Mouse (Mus musculus) C2C12 (cell line): ENCODE measurements around the gene 1110004F10Rik.

Experiments
- CTCF ChIP-seq: IDR thresholded peaks from one replicate; pipeline ENCODE4 v1.5.1; 2011; ENCODE audit not compliant: control insufficient read depth, insufficient read depth, insufficient read length
- MAX ChIP-seq: IDR thresholded peaks from one replicate; pipeline ENCODE4 v1.6.1; 2011; ENCODE audit warnings: mild to moderate bottlenecking, control low read depth
- MYOD1 ChIP-seq: IDR thresholded peaks from one replicate; pipeline ENCODE4 v1.6.1; 2011; ENCODE audit warnings: low read depth; ENCODE audit not compliant: control insufficient read depth, insufficient read length
- USF1 ChIP-seq: IDR thresholded peaks from one replicate; pipeline ENCODE4 v1.6.1; 2011; ENCODE audit warnings: low read depth, mild to moderate bottlenecking, control low read depth, moderate library complexity

DNA sequence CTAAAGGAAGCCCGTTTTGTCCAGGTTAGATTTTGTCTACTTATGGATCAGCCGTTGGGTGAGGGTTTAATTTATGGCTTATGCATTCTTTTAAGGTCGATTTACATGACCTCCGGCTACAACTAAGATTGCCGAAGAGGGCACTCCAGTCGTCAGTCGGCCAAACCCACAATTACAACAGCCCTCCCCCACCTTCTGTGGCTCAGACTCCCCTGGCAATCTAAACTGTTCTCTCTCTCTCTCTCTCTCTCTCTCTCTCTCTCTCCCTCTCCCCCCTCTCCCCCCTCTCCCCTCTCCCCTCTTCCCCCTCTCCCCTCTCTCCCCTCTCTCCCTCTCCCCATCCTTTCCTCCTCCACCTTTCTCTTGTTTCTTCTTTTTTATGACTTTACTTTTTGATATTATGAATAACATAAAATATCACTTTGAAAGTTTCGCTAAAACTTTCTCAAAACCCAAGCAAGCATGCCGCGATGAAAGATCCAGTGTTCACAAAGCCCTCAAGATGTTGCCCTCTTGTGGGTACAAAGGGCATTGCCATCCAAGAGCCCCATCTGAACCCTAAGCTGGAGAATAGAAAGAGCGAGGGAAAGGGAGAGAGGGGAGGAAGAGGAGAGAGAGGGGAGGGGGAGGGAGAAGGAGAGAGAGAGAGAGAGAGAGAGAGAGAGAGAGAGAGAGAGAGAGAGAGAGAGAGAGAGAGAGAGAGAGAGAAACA lies 6.4 kb upstream of the 1110004F10Rik start:
- peak; percentile 14 for TF ChIP-seq CTCF
- TF ChIP-seq MYOD1 = no peak
- TF ChIP-seq USF1 = no peak
- no peak for TF ChIP-seq MAX
